Mouse (Mus musculus) hindbrain, embryonic 11.5 days (tissue): Measurements from ENCODE around the gene Zfr2. TPM values are rescaled to one million over a fixed set of nuclear protein-coding genes. Genes with fewer than 3 reads are reported as not detected.
A peak's percentile ranks its signal among the peaks of the same experiment; 100 is the strongest.

Experiments
- ATAC-seq: fragments of 200-750 bp; cut with Nextera tagmentation; 2 replicates; pipeline ENCODE4 v1.8.0; 2017; ENCODE audit warnings: mild to moderate bottlenecking, moderate TSS enrichment, moderate library complexity; ENCODE audit not compliant: low FRiP score
- DNase-seq: peaks from one replicate; pipeline ENCODE4 v3.0.0-alpha.2; 2015; ENCODE audit warnings: low spot score
- H3K27ac ChIP-seq: fragments of 300-500 bp; sonication (generic); 2 replicates; pipeline ENCODE4 v1.5.1; 2014; ENCODE audit warnings: mild to moderate bottlenecking, low read depth, low read length
- H3K27me3 ChIP-seq: fragments of 300-500 bp; sonication (generic); 2 replicates; pipeline ENCODE4 v1.6.1; 2014; ENCODE audit warnings: mild to moderate bottlenecking, low read length, moderate library complexity, mixed read lengths; ENCODE audit not compliant: control insufficient read depth, insufficient read depth
- H3K36me3 ChIP-seq: fragments of 300-500 bp; sonication (generic); 2 replicates; pipeline ENCODE4 v1.6.1; 2014; ENCODE audit warnings: mild to moderate bottlenecking, low read length, moderate library complexity, mixed read lengths; ENCODE audit not compliant: control insufficient read depth, insufficient read depth
- H3K4me1 ChIP-seq: fragments of 300-500 bp; sonication (generic); replicated peaks from 2 replicates; pipeline ENCODE4 v1.6.1; 2014; ENCODE audit warnings: low read length, mixed read lengths; ENCODE audit not compliant: control insufficient read depth, insufficient read depth
- H3K4me2 ChIP-seq: fragments of 300-500 bp; sonication (generic); replicated peaks from 2 replicates; pipeline ENCODE4 v1.6.1; 2014; ENCODE audit warnings: mild to moderate bottlenecking, low read depth, low read length
- H3K4me3 ChIP-seq: fragments of 300-500 bp; sonication (generic); 2 replicates; pipeline ENCODE4 v1.5.1; 2014; ENCODE audit warnings: low read depth, low read length
- H3K9ac ChIP-seq: fragments of 300-500 bp; sonication (generic); 2 replicates; pipeline ENCODE4 v1.6.1; 2014; ENCODE audit warnings: low read depth, low read length
- H3K9me3 ChIP-seq: fragments of 300-500 bp; sonication (generic); 2 replicates; pipeline ENCODE4 v1.6.1; 2016; ENCODE audit warnings: low read length; ENCODE audit not compliant: control insufficient read depth
- WGBS: fragments of 180-500 bp; shearing (Covaris S2); extraction: QIAGEN DNeasy Blood & Tissue Kit; methylation state at CpG from one replicate; pipeline ENCODE4 v1.1.7; 2014; 5-methylcytosine and 5-hydroxymethylcytosine counted together
- polyA plus RNA-seq: library from polyadenylated mRNA; unstranded; fragments of >200 nt; fragmentation: Nextera tagmentation; extraction: Ambion mirVana; gene quantifications from 2 replicates; pipeline ENCODE4 v1.2.1, GENCODE M21; 2014

Gene Zfr2
- polyA plus RNA-seq, 1 experiment from 2014 or later, result 3.4 TPM

- H3K27me3 ChIP-seq, result peaks cover 25% of the 10 kb centered on the region
- no peaks in the 10 kb centered on the region for H3K36me3 ChIP-seq
- ATAC-seq (no peak), DNase-seq (no peak)
- H3K27ac ChIP-seq, result no peak overlapping the region
- H3K4me1 ChIP-seq, result peaks cover 3% of the 10 kb centered on the region; the same call in 1 of the 2 replicates
- no peaks in the 10 kb centered on the region for H3K9me3 ChIP-seq
- no peak overlapping the region for H3K9ac ChIP-seq
- peak overlapping the region; percentile 74; the same call in 1 of the 2 replicates for H3K4me2 ChIP-seq
- WGBS, result 9% methylated on average over 17 of the region's 17 CpGs
- no peak overlapping the region for H3K4me3 ChIP-seq
Measured at GRCm38 (mm10) chr10:81284719-81285118, 51.8 kb downstream of the Zfr2 start.

- Histone ChIP-seq H3K4me3 (peak overlapping the region; percentile 40), H3K27ac (no peak overlapping the region), H3K9me3 (no peaks in the 10 kb centered on the region), H3K4me1 (0 out of 2 replicates have a peak, but pooled peaks cover 3% of the 10 kb centered on the region), H3K36me3 (no peaks in the 10 kb centered on the region), H3K27me3 (peaks cover 34% of the 10 kb centered on the region), H3K4me2 (peak overlapping the region; percentile 74), H3K9ac (peak overlapping the region; percentile 58)
- DNase-seq (peak; percentile 97), ATAC-seq (peak; percentile 66)
- WGBS, result 3% methylated on average over 54 of the region's 54 CpGs
Measured at GRCm38 (mm10) chr10:81285694-81286450, 52.9 kb downstream of the Zfr2 start.

DNA sequence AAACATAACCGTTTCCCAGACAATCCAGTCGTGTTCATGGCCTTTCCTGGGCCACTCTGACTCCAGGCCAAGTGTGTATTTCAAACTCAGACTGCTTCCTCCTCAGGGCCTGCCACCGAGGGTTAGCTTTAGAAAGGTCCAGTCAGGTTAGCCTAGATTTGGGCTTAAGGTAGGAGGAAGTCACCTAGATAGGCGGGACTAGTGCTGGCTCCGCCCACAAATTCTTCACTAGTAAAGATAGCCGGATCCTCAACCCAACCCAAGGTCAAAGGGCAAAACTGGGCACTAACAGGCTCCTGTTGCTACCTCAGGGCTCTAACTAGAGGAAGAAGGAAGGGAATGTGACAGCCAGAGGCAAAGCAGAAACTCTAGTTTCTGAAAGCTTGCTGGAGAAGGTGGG is 53.6 kb downstream of the Zfr2 start:
- no peaks in the 10 kb centered on the region for H3K36me3 ChIP-seq
- no peaks in the 10 kb centered on the region for H3K9me3 ChIP-seq
- 53% methylated on average over 6 of the region's 6 CpGs for WGBS
- H3K4me2 ChIP-seq, result no peak overlapping the region
- H3K9ac ChIP-seq, result no peak overlapping the region
- 0 out of 2 replicates have a peak, but pooled peaks cover 3% of the 10 kb centered on the region for H3K4me1 ChIP-seq
- no peak overlapping the region for H3K27ac ChIP-seq
- ATAC-seq (no peak), DNase-seq (no peak)
- H3K4me3 ChIP-seq, result no peak overlapping the region
- peaks cover 41% of the 10 kb centered on the region for H3K27me3 ChIP-seq

- H3K4me1 ChIP-seq, result 0 out of 2 replicates have a peak, but pooled peaks cover 3% of the 10 kb centered on the region
- no peak for ATAC-seq
- peaks cover 44% of the 10 kb centered on the region for H3K27me3 ChIP-seq
- H3K4me3 ChIP-seq, result no peak overlapping the region
- H3K9ac ChIP-seq, result no peak overlapping the region
- H3K36me3 ChIP-seq, result no peaks in the 10 kb centered on the region
- no peaks in the 10 kb centered on the region for H3K9me3 ChIP-seq
- WGBS, result 60% methylated on average over 8 of the region's 8 CpGs
- no peak overlapping the region for H3K4me2 ChIP-seq
- no peak overlapping the region for H3K27ac ChIP-seq
- DNase-seq, result peak; percentile 67
Measured at GRCm38 (mm10) chr10:81287513-81288157, 54.7 kb downstream of the Zfr2 start.

DNA sequence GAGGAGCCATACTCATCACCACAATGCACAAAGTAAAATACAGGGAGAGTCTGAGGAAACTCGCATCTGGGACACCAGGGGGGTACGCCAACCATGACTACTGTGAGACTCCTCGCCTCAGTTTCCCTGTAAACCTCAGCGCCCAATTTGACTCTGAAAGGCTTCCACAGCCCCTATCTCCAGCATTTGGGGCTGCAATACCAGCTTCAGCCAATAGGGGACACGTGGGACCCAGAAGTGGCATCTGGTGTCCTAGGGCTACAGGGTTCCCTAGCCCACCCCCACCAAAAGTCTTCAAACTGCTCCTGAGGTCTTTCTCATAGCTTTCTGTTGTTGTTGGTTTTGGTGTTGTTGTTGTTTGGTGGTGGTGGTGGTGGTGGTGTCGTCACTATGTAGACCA is 55.6 kb downstream of the Zfr2 start:
- no peak overlapping the region for H3K4me3 ChIP-seq
- no peak for ATAC-seq

GRCm38 (mm10) chr10:81289278-81289677 is 56.3 kb downstream of the Zfr2 start:
- Histone ChIP-seq H3K4me2 (no peak overlapping the region), H3K9me3 (no peaks in the 10 kb centered on the region), H3K9ac (no peak overlapping the region), H3K27ac (no peak overlapping the region), H3K27me3 (peaks cover 32% of the 10 kb centered on the region), H3K4me1 (peaks cover 6% of the 10 kb centered on the region; the same call in 1 of the 2 replicates), H3K4me3 (no peak overlapping the region), H3K36me3 (no peaks in the 10 kb centered on the region)
- DNase-seq (peak; percentile 81), ATAC-seq (no peak)
- 2% methylated on average over 7 of the region's 7 CpGs for WGBS

More for the DNA sequence above, 55.6 kb downstream of the Zfr2 start:
- Histone ChIP-seq H3K9me3 (no peaks in the 10 kb centered on the region), H3K4me2 (no peak overlapping the region), H3K9ac (no peak overlapping the region), H3K4me1 (0 out of 2 replicates have a peak, but pooled peaks cover 3% of the 10 kb centered on the region), H3K27ac (no peak overlapping the region), H3K27me3 (peaks cover 39% of the 10 kb centered on the region), H3K36me3 (no peaks in the 10 kb centered on the region)
- peak; percentile 68 for DNase-seq
- 39% methylated on average over 6 of the region's 6 CpGs for WGBS

- Histone ChIP-seq H3K9ac (no peak overlapping the region), H3K27me3 (peaks cover 27% of the 10 kb centered on the region), H3K9me3 (no peaks in the 10 kb centered on the region), H3K4me3 (no peak overlapping the region), H3K4me2 (no peak overlapping the region), H3K4me1 (peaks cover 10% of the 10 kb centered on the region; the same call in 1 of the 2 replicates), H3K36me3 (no peaks in the 10 kb centered on the region), H3K27ac (no peak overlapping the region)
- 65% methylated on average over 14 of the region's 14 CpGs for WGBS
- DNase-seq, result no peak
- ATAC-seq, result no peak
Measured at GRCm38 (mm10) chr10:81289811-81290210, 56.9 kb downstream of the Zfr2 start.

DNA sequence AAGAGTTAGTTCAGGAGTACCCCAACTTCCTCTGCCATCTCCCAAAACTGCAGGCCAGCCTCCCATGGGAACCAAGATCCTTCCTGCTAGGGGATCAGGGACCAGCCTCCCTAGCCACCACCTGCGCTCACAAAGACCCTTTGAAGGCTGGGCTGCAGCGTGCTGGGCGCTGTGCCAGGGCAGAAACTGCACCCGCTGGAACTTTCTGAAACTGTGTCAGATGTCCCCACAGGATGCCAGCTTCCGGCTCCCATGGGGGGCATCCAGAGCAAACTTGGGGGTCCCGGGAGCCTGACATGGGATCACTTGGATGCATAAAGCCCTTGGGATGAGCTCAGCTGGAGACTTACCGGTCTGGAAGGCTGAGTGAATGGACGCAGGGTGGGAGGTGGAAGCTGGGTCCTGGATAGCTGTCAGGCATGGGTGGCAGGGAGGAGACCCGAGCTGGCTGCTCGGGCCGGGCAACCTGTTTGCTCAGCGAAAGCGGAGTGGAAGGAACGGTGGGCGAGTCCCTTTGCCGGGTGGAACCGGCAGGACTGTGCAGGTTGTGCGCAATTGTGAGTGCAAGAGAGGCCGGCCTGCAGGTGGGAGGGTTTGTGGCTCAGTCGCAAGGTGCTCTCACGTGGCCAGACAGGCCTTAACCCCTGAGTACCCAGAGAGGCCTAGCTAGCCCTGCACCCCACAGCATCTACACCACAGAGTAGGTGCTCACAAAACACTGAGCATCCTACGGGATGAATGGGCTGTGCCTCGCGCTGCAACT is 57.9 kb downstream of the Zfr2 start:
- DNase-seq, result no peak
- no peak overlapping the region for H3K4me2 ChIP-seq
- H3K27me3 ChIP-seq, result peaks cover 21% of the 10 kb centered on the region
- H3K4me1 ChIP-seq, result peaks cover 9% of the 10 kb centered on the region; the same call in 1 of the 2 replicates
- no peak overlapping the region for H3K27ac ChIP-seq
- ATAC-seq, result no peak
- WGBS, result 13% methylated on average over 24 of the region's 24 CpGs
- H3K36me3 ChIP-seq, result no peaks in the 10 kb centered on the region
- no peak overlapping the region for H3K4me3 ChIP-seq
- no peaks in the 10 kb centered on the region for H3K9me3 ChIP-seq
- H3K9ac ChIP-seq, result no peak overlapping the region
